ENCODE assay signal across 23 mouse cellular contexts in the genomic region with DNA sequence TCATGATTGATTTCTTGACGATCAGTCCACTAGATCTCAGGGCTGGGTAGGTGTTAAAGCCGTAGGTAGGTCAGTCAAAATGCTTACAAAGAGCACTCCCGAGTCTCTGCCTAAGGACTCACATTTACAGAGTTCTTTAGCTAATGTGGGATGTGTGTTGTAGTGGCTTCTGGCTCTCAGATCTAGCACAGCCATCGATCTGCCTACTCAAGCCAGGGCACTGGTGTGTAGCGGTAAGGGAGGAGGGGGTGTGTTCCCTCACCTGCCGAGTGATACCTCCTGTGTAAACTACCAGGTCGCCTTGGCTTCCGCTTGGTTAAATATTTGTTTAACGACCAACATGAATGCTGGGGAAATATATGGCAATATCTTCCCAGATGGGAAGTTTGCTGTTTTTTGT. TPM values are rescaled to one million over a fixed set of nuclear protein-coding genes. Genes with fewer than 3 reads are reported as not detected.
"Had no signal": no experiment of that assay in that cellular context is flagged by ENCODE, and none has a peak within 500 bp of the region (broad histone marks: within the 10 kb centered on the region; RNA-seq: fewer than 3 reads in every experiment).

No protein-coding gene starts in this region.

- H3K27me3 ChIP-seq: liver, embryonic 15.5 days; midbrain, embryonic 13.5 days; midbrain, embryonic 15.5 days; neural tube, embryonic 13.5 days; neural tube, embryonic 15.5 days; stomach, embryonic 15.5 days had no signal

- H3K4me2 ChIP-seq: liver, embryonic 15.5 days; midbrain, embryonic 11.5 days; midbrain, embryonic 13.5 days; midbrain, embryonic 15.5 days; neural tube, embryonic 13.5 days; neural tube, embryonic 15.5 days; stomach, embryonic 15.5 days had no signal

- H3K27ac ChIP-seq: liver, embryonic 15.5 days; macrophage; midbrain, embryonic 13.5 days; midbrain, embryonic 15.5 days; neural tube, embryonic 13.5 days; neural tube, embryonic 15.5 days; stomach, embryonic 15.5 days had no signal

- H3K4me1 ChIP-seq: liver, embryonic 15.5 days; megakaryocyte, embryonic 14.5 days; midbrain, embryonic 13.5 days; midbrain, embryonic 15.5 days; neural tube, embryonic 13.5 days; stomach, embryonic 15.5 days had no signal

- H3K4me3 ChIP-seq: liver, embryonic 15.5 days; megakaryocyte, embryonic 14.5 days; midbrain, embryonic 13.5 days; midbrain, embryonic 15.5 days; neural tube, embryonic 13.5 days; neural tube, embryonic 15.5 days; stomach, embryonic 15.5 days had no signal

- DNase-seq: liver, postnatal 0 days; lung, adult 2 months; lung, postnatal 10 days; lung, postnatal 36 days; retina, postnatal 1 day; right cerebral cortex, adult 18-20 months; right cerebral cortex, postnatal 25 days; right cerebral cortex, postnatal 4 days; spleen, adult 18-20 months; thymus, adult 2 months; thymus, postnatal 25 days; thymus, postnatal 4 days had no signal

- H3K36me3 ChIP-seq: liver, embryonic 15.5 days; midbrain, embryonic 13.5 days; midbrain, embryonic 15.5 days; neural tube, embryonic 13.5 days; neural tube, embryonic 15.5 days; stomach, embryonic 15.5 days had no signal

- H3K9ac ChIP-seq: liver, embryonic 15.5 days; liver, postnatal 0 days; midbrain, embryonic 13.5 days; midbrain, embryonic 15.5 days; neural tube, embryonic 13.5 days; neural tube, embryonic 15.5 days; stomach, embryonic 15.5 days had no signal

- ATAC-seq: liver, postnatal 0 days; midbrain, embryonic 13.5 days; midbrain, embryonic 15.5 days had no signal

- H3K9me3 ChIP-seq: liver, embryonic 15.5 days; megakaryocyte, embryonic 14.5 days; midbrain, embryonic 13.5 days; midbrain, embryonic 15.5 days; neural tube, embryonic 13.5 days; neural tube, embryonic 15.5 days; stomach, embryonic 15.5 days had no signal

RNA-seq across cellular contexts. Expression of a gene that starts 12.0 kb away (rescaled TPM):
- total RNA-seq: megakaryocyte progenitor cell, adult 5-6 weeks; monocyte, adult 5-6 weeks had no signal
- polyA plus RNA-seq: macrophage had no signal
